Mouse (Mus musculus): ENCODE measurements around the gene Slc27a4. TPM values are rescaled to one million over a fixed set of nuclear protein-coding genes. Genes with fewer than 3 reads are reported as not detected.

Slc27a4 gene
- total and polyA plus RNA-seq, 3 experiments, result 10.9 to 14.9 TPM; not detected in 1

DNA sequence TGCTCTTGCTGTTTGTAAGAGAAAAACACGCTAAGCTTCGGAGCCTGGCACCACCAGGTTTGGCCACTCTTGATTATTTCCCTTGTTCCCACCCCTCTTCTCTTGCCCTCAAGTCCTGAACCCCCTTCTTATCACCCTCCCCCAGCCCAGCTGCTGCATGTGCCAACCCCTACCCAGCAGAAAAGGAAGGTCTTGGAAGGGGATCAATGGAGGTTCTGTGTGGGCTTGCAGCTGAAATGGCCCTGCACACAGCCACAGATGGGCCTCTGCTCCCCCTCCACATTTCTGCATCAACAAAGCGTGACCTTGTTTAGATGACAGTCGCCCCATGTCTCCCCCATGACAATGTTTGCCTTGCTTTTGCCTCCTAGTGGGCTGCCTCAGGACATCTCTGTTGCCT lies 28.7 kb downstream of the Slc27a4 start:
- TF ChIP-seq NRF1 (IDR thresholded peaks at IDR 0.05; ENCODE audit: insufficient read depth, low read depth, low read length, poor library complexity, severe bottlenecking) (no peak), CHD1 (IDR thresholded peaks at IDR 0.05; ENCODE audit: low read depth, low read length) (no peak), ELF1 (IDR thresholded peaks at IDR 0.05; ENCODE audit: low read depth, low read length) (no peak), ETS1 (IDR thresholded peaks at IDR 0.05; ENCODE audit: low read depth, low read length) (no peak)
- Histone ChIP-seq H3K36me3 (ENCODE audit: control insufficient read depth in 1 of 2, insufficient read depth in 2 of 2, low read length in 2 of 2) (peaks cover 2 to 6% of the 10 kb centered on the region in 2 experiments; a peak in 3 of 4 replicates), H3K4me3 (ENCODE audit: control insufficient read depth in 1 of 2, insufficient read depth in 1 of 2, low read depth in 2 of 2, low read length in 2 of 2) (no peak overlapping the region), H3K9me3 (replicated peaks; ENCODE audit: insufficient read depth, low read length) (no peaks in the 10 kb centered on the region), H3K79me2 (ENCODE audit: control insufficient read depth, insufficient read depth, low read length, poor library complexity) (peaks cover 27% of the 10 kb centered on the region), H3K4me1 (ENCODE audit: control insufficient read depth in 1 of 2, insufficient read depth in 2 of 2, low read length in 2 of 2) (peaks cover 0 to 9% of the 10 kb centered on the region in 2 experiments; a peak in 2 of 4 replicates), H3K27me3 (ENCODE audit: control insufficient read depth in 1 of 2, insufficient read depth in 2 of 2, low read length in 2 of 2) (no peaks in the 10 kb centered on the region), H3K27ac (ENCODE audit: control insufficient read depth, low read depth, low read length) (no peak overlapping the region), H3K9ac (ENCODE audit: control insufficient read depth, low read depth, low read length, poor library complexity, severe bottlenecking) (no peak overlapping the region)
- DNase-seq (ENCODE audit: low read depth, low spot score), result no peak

GRCm38 (mm10) chr2:29833796-29834195 lies 31.4 kb downstream of the Slc27a4 start:
- no peaks in the 10 kb centered on the region for H3K9me3 ChIP-seq (replicated peaks; ENCODE audit: insufficient read depth, low read length)
- H3K79me2 ChIP-seq (ENCODE audit: control insufficient read depth, insufficient read depth, low read length, poor library complexity), result peaks cover 11% of the 10 kb centered on the region
- TF ChIP-seq CTCF (IDR thresholded peaks at IDR 0.05 in 2 of 3, conservative IDR thresholded peaks at IDR 0.05 in 1 of 3; ENCODE audit: control insufficient read depth in 1 of 3, insufficient read depth in 1 of 3, low read depth in 2 of 3, low read length in 3 of 3, poor library complexity in 1 of 3, severe bottlenecking in 1 of 3) (no peak), NELFE (IDR thresholded peaks at IDR 0.05; ENCODE audit: low read depth, low read length) (no peak), MAFK (IDR thresholded peaks at IDR 0.05; ENCODE audit: borderline replicate concordance, low read depth, low read length) (no peak), GABPA (IDR thresholded peaks at IDR 0.05; ENCODE audit: low read depth, low read length) (no peak), MAZ (IDR thresholded peaks at IDR 0.05; ENCODE audit: low read depth, low read length) (no peak), RCOR1 (IDR thresholded peaks at IDR 0.05; ENCODE audit: low read depth, low read length) (no peak), UBTF (IDR thresholded peaks at IDR 0.05; ENCODE audit: borderline replicate concordance, insufficient read depth, low read depth, low read length) (no peak), ETS1 (IDR thresholded peaks at IDR 0.05; ENCODE audit: low read depth, low read length) (no peak), TCF12 (IDR thresholded peaks at IDR 0.05; ENCODE audit: low read depth, low read length) (no peak)
- H3K4me1 ChIP-seq (ENCODE audit: control insufficient read depth in 1 of 2, insufficient read depth in 2 of 2, low read length in 2 of 2), result peaks cover 0 to under 1% of the 10 kb centered on the region in 2 experiments; a peak in 1 of 4 replicates
- H3K4me3 ChIP-seq (ENCODE audit: control insufficient read depth in 1 of 2, insufficient read depth in 1 of 2, low read depth in 2 of 2, low read length in 2 of 2), result no peak overlapping the region
- H3K9ac ChIP-seq (ENCODE audit: control insufficient read depth, low read depth, low read length, poor library complexity, severe bottlenecking), result no peak overlapping the region
- H3K27ac ChIP-seq (ENCODE audit: control insufficient read depth, low read depth, low read length), result no peak overlapping the region
- peaks cover 0 to 2% of the 10 kb centered on the region in 2 experiments; a peak in 2 of 4 replicates for H3K36me3 ChIP-seq (ENCODE audit: control insufficient read depth in 1 of 2, insufficient read depth in 2 of 2, low read length in 2 of 2)
- DNase-seq (ENCODE audit: low read depth, low spot score), result no peak
- H3K27me3 ChIP-seq (ENCODE audit: control insufficient read depth in 1 of 2, insufficient read depth in 2 of 2, low read length in 2 of 2), result no peaks in the 10 kb centered on the region

DNA sequence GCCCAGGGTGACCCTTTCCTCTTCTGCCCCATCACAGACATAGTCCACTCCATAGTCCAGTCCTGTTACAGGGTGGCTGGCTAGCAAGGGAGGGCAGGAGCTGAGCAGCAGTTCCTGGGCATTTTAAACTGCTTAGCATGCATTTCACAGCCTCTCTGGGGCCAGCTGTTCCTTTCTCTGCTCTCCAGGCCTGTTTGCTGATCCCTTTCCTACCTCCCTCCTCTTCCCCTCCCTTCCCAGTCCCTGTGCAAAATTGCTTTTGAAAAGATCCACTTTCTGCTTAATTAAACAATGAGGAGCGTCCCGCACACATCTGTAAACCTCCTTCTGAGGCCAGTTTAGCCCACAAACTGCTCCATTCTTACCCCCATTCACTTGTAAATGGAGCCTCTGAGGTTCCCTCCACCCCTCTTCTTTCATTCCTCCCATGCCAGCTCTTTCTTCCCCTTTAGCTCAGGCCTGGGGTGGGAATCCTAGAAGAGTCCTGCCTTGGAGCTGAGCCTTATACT lies 33.0 kb downstream of the Slc27a4 start:
- no peaks in the 10 kb centered on the region for H3K27me3 ChIP-seq (ENCODE audit: control insufficient read depth in 1 of 2, insufficient read depth in 2 of 2, low read length in 2 of 2)
- no peak overlapping the region for H3K9ac ChIP-seq (ENCODE audit: control insufficient read depth, low read depth, low read length, poor library complexity, severe bottlenecking)
- TF ChIP-seq BHLHE40 (IDR thresholded peaks at IDR 0.05; ENCODE audit: borderline replicate concordance, low read depth, low read length) (no peak), SMC3 (IDR thresholded peaks at IDR 0.05; ENCODE audit: low read depth, low read length) (no peak), CTCF (IDR thresholded peaks at IDR 0.05 in 2 of 3, conservative IDR thresholded peaks at IDR 0.05 in 1 of 3; ENCODE audit: control insufficient read depth in 1 of 3, insufficient read depth in 1 of 3, low read depth in 2 of 3, low read length in 3 of 3, poor library complexity in 1 of 3, severe bottlenecking in 1 of 3) (no peak), MYB (IDR thresholded peaks at IDR 0.05; ENCODE audit: low read depth, low read length) (no peak), USF2 (IDR thresholded peaks at IDR 0.05; ENCODE audit: borderline replicate concordance in 1 of 2, insufficient read depth in 1 of 2, low read depth in 1 of 2, low read length in 2 of 2) (no peak), POLR2AphosphoS2 (IDR thresholded peaks at IDR 0.05; ENCODE audit: low read length) (no peak), USF1 (IDR thresholded peaks at IDR 0.05; ENCODE audit: low read depth, low read length) (no peak), CHD2 (IDR thresholded peaks at IDR 0.05; ENCODE audit: low read length) (no peak), POLR2AphosphoS5 (IDR thresholded peaks at IDR 0.05; ENCODE audit: borderline replicate concordance, low read depth, low read length) (no peak), POLR2A (IDR thresholded peaks at IDR 0.05; ENCODE audit: control insufficient read depth in 1 of 2, insufficient read depth in 1 of 2, low read depth in 1 of 2, low read length in 2 of 2, poor library complexity in 1 of 2) (no peak), RCOR1 (IDR thresholded peaks at IDR 0.05; ENCODE audit: low read depth, low read length) (no peak)
- H3K27ac ChIP-seq (ENCODE audit: control insufficient read depth, low read depth, low read length), result no peak overlapping the region
- DNase-seq (ENCODE audit: low read depth, low spot score), result no peak
- H3K79me2 ChIP-seq (ENCODE audit: control insufficient read depth, insufficient read depth, low read length, poor library complexity), result peaks cover 2% of the 10 kb centered on the region; the same call in 1 of the 2 replicates
- H3K36me3 ChIP-seq (ENCODE audit: control insufficient read depth in 1 of 2, insufficient read depth in 2 of 2, low read length in 2 of 2), result peaks cover 0 to 2% of the 10 kb centered on the region in 2 experiments; a peak in 2 of 4 replicates
- no peaks in the 10 kb centered on the region for H3K4me1 ChIP-seq (ENCODE audit: control insufficient read depth in 1 of 2, insufficient read depth in 2 of 2, low read length in 2 of 2)
- no peak overlapping the region for H3K4me3 ChIP-seq (ENCODE audit: control insufficient read depth in 1 of 2, insufficient read depth in 1 of 2, low read depth in 2 of 2, low read length in 2 of 2)
- H3K9me3 ChIP-seq (replicated peaks; ENCODE audit: insufficient read depth, low read length), result no peaks in the 10 kb centered on the region

All from MEL (cell line).